Comparison of ENCODE assay signal across 9 mouse cellular contexts in genomic region chr10:53378296-53378695, GRCm38 (mm10). TPM values are rescaled to one million over a fixed set of nuclear protein-coding genes. Genes with fewer than 3 reads are reported as not detected.
DNase-seq lines count a peak whose midpoint lies in the region; ATAC-seq and TF ChIP-seq lines count a peak whose summit lies in the region.
"Had no signal": no experiment of that assay in that cellular context is flagged by ENCODE, and none has a peak within 500 bp of the region (broad histone marks: within the 10 kb centered on the region; RNA-seq: fewer than 3 reads in every experiment).

No protein-coding gene starts in this region.

- no peak for DNase-seq in heart, postnatal 0 days (ENCODE audit: low spot score)
- no peak for DNase-seq in heart, adult 11 months
- DNase-seq in urinary bladder, postnatal 36 days (ENCODE audit: low spot score in 2 of 2) = no peak
- DNase-seq in thymus, postnatal 36 days = no peak
- no peak for DNase-seq in cerebellum, adult 11 months

- 0 out of 2 replicates have a peak, but pooled peaks cover 3% of the 10 kb centered on the region for H3K9me3 ChIP-seq in heart, postnatal 0 days (replicated peaks; ENCODE audit: control insufficient read depth, low read length)
- H3K9me3 ChIP-seq in embryonic facial prominence, embryonic 13.5 days = 0 out of 2 replicates have a peak, but pooled peaks cover 4% of the 10 kb centered on the region
- H3K9me3 ChIP-seq in hindbrain, embryonic 15.5 days = no peaks in the 10 kb centered on the region
- H3K9me3 ChIP-seq in midbrain, embryonic 12.5 days = no peaks in the 10 kb centered on the region

- peak overlapping the region; percentile 99 for H3K9ac ChIP-seq in heart, postnatal 0 days (replicated peaks; ENCODE audit: low read depth, low read length)
- peak overlapping the region; percentile 98 for H3K9ac ChIP-seq in embryonic facial prominence, embryonic 13.5 days
- H3K9ac ChIP-seq in hindbrain, embryonic 15.5 days = no peak overlapping the region; the same call in 1 of the 2 replicates
- no peak overlapping the region for H3K9ac ChIP-seq in midbrain, embryonic 12.5 days (replicated peaks)

- ATAC-seq in heart, postnatal 0 days (ENCODE audit: insufficient read depth, low read depth) = no peak
- no peak for ATAC-seq in embryonic facial prominence, embryonic 13.5 days (ENCODE audit: insufficient number of reproducible peaks, insufficient read depth, low FRiP score, low TSS enrichment, low read depth)
- ATAC-seq in hindbrain, embryonic 15.5 days (ENCODE audit: low FRiP score, low read depth) = no peak
- no peak for ATAC-seq in midbrain, embryonic 12.5 days (ENCODE audit: low FRiP score, low read depth)

- peak overlapping the region; percentile 82 for H3K4me2 ChIP-seq in heart, postnatal 0 days (ENCODE audit: low read depth, low read length)
- peak overlapping the region; percentile 65 for H3K4me2 ChIP-seq in embryonic facial prominence, embryonic 13.5 days
- H3K4me2 ChIP-seq in hindbrain, embryonic 15.5 days = peak overlapping the region; percentile 68
- peak overlapping the region; percentile 69 for H3K4me2 ChIP-seq in midbrain, embryonic 12.5 days (replicated peaks)

- H3K27me3 ChIP-seq in heart, postnatal 0 days (ENCODE audit: control insufficient read depth, insufficient read depth, low read length) = no peaks in the 10 kb centered on the region
- no peaks in the 10 kb centered on the region for H3K27me3 ChIP-seq in embryonic facial prominence, embryonic 13.5 days
- H3K27me3 ChIP-seq in hindbrain, embryonic 15.5 days = no peaks in the 10 kb centered on the region
- no peaks in the 10 kb centered on the region for H3K27me3 ChIP-seq in midbrain, embryonic 12.5 days

- H3K27ac ChIP-seq in heart, postnatal 0 days (ENCODE audit: low read depth) = peak overlapping the region; percentile 98; the same call in 1 of the 2 replicates
- no peak overlapping the region for H3K27ac ChIP-seq in embryonic facial prominence, embryonic 13.5 days
- no peak overlapping the region for H3K27ac ChIP-seq in hindbrain, embryonic 15.5 days (replicated peaks)
- H3K27ac ChIP-seq in midbrain, embryonic 12.5 days (replicated peaks) = no peak overlapping the region

- WGBS in heart, postnatal 0 days = 62% methylated on average over 6 of the region's 6 CpGs
- 62% methylated on average over 6 of the region's 6 CpGs for WGBS in embryonic facial prominence, embryonic 13.5 days
- WGBS in hindbrain, embryonic 15.5 days = 74% methylated on average over 6 of the region's 6 CpGs
- 85% methylated on average over 6 of the region's 6 CpGs for WGBS in midbrain, embryonic 12.5 days

- H3K4me1 ChIP-seq in heart, postnatal 0 days (ENCODE audit: control insufficient read depth, insufficient read depth) = peaks cover 19% of the 10 kb centered on the region
- peaks cover 6% of the 10 kb centered on the region for H3K4me1 ChIP-seq in embryonic facial prominence, embryonic 13.5 days
- peaks cover 23% of the 10 kb centered on the region for H3K4me1 ChIP-seq in hindbrain, embryonic 15.5 days (replicated peaks)
- H3K4me1 ChIP-seq in midbrain, embryonic 12.5 days = peaks cover 20% of the 10 kb centered on the region; the same call in 1 of the 2 replicates

- 0 out of 2 replicates have a peak, but pooled peaks cover 4% of the 10 kb centered on the region for H3K36me3 ChIP-seq in heart, postnatal 0 days (replicated peaks; ENCODE audit: control insufficient read depth, insufficient read depth, low read length)
- no peaks in the 10 kb centered on the region for H3K36me3 ChIP-seq in embryonic facial prominence, embryonic 13.5 days
- H3K36me3 ChIP-seq in hindbrain, embryonic 15.5 days = no peaks in the 10 kb centered on the region
- no peaks in the 10 kb centered on the region for H3K36me3 ChIP-seq in midbrain, embryonic 12.5 days

- no peak for TF ChIP-seq EP300 in heart, postnatal 0 days (IDR thresholded peaks at IDR 0.05; ENCODE audit: low read depth)

- peak overlapping the region; percentile 94 for H3K4me3 ChIP-seq in heart, postnatal 0 days (ENCODE audit: low read depth, low read length)
- peak overlapping the region; percentile 91 for H3K4me3 ChIP-seq in embryonic facial prominence, embryonic 13.5 days
- H3K4me3 ChIP-seq in hindbrain, embryonic 15.5 days = peak overlapping the region; percentile 98
- peak overlapping the region; percentile 91 for H3K4me3 ChIP-seq in midbrain, embryonic 12.5 days

- TF ChIP-seq CTCF in heart, postnatal 0 days (IDR thresholded peaks at IDR 0.05; ENCODE audit: low read depth) = no peak

RNA-seq across cellular contexts. Expression of gene Cep85l, which starts 1.5 kb away (rescaled TPM):
- 17.6 and 21.2 TPM in 2 replicates for total RNA-seq in heart, postnatal 0 days (2014; rRNA removed; ENCODE audit: low replicate concordance)
- 3.3 and 4.1 TPM in 2 replicates for polyA plus RNA-seq in heart, postnatal 0 days (2015; fragmentation: Nextera tagmentation; extraction: Ambion mirVana)
- 6.5 and 7.2 TPM in 2 replicates for polyA plus RNA-seq in embryonic facial prominence, embryonic 13.5 days (2015; fragmentation: Nextera tagmentation; extraction: Ambion mirVana)
- polyA plus RNA-seq in hindbrain, embryonic 15.5 days (2015; fragmentation: Nextera tagmentation; extraction: Ambion mirVana) = 5.0 TPM in 2 replicates
- 6.9 and 7.2 TPM in 2 replicates for polyA plus RNA-seq in midbrain, embryonic 12.5 days (2016; fragmentation: Nextera tagmentation; extraction: Ambion mirVana)

RNA-seq across cellular contexts. Expression of gene Pln, which starts 40.8 kb away (rescaled TPM):
- total RNA-seq in heart, postnatal 0 days (2014; rRNA removed; ENCODE audit: low replicate concordance) = 3,810 and 4,371 TPM in 2 replicates
- 3,198 and 3,248 TPM in 2 replicates for polyA plus RNA-seq in heart, postnatal 0 days (2015; fragmentation: Nextera tagmentation; extraction: Ambion mirVana)
- polyA plus RNA-seq in embryonic facial prominence, embryonic 13.5 days (2015; fragmentation: Nextera tagmentation; extraction: Ambion mirVana) = 0.93 and 2.8 TPM in 2 replicates
- polyA plus RNA-seq in hindbrain, embryonic 15.5 days (2015; fragmentation: Nextera tagmentation; extraction: Ambion mirVana) = 1.2 and 1.3 TPM in 2 replicates
- polyA plus RNA-seq in midbrain, embryonic 12.5 days (2016; fragmentation: Nextera tagmentation; extraction: Ambion mirVana) = 2.0 and 3.0 TPM in 2 replicates
- total RNA-seq: ES-E14 had no signal

Comparison
In these comparisons a context has a peak if more than half of its experiments do, and no peak if none do; other contexts are left out.
1. H3K9ac ChIP-seq: peak in heart, postnatal 0 days (single experiment) and embryonic facial prominence, embryonic 13.5 days (single experiment); none in hindbrain, embryonic 15.5 days (single experiment) and midbrain, embryonic 12.5 days (single experiment).
2. RNA of gene Pln, which starts 40.8 kb away (polyA plus RNA-seq): 3,198 to 3,248 TPM in heart, postnatal 0 days; 2.0 to 3.0 TPM in midbrain, embryonic 12.5 days, 1.2 to 1.3 TPM in hindbrain, embryonic 15.5 days and 0.93 to 2.8 TPM in embryonic facial prominence, embryonic 13.5 days; every median in the first group is over 100 times any median in the second.
3. Peak in every context shown above with its lines, with median percentiles within 50 percentile points of each other: H3K4me2 ChIP-seq and H3K4me3 ChIP-seq.